Mouse (Mus musculus): Measurements from ENCODE around the gene Zfand2b.

Gene Zfand2b

GRCm38 (mm10) chr1:75168472-75169464, at the start of gene Zfand2b:
Gene Zfand2b (plus strand): TSS chr1:75168646.
- DNase-seq (ENCODE audit: low read depth, low spot score) = peak; percentile 97
- H3K27me3 ChIP-seq (ENCODE audit: control insufficient read depth, insufficient read depth, low read length, poor library complexity, severe bottlenecking) = no peaks in the 10 kb centered on the region
- peaks cover 8% of the 10 kb centered on the region for H3K36me3 ChIP-seq (ENCODE audit: control insufficient read depth, insufficient read depth, low read length, poor library complexity, severe bottlenecking)

- no peaks in the 10 kb centered on the region for H3K36me3 ChIP-seq (ENCODE audit: control insufficient read depth, insufficient read depth, low read length, poor library complexity, severe bottlenecking)
- no peaks in the 10 kb centered on the region for H3K27me3 ChIP-seq (ENCODE audit: control insufficient read depth, insufficient read depth, low read length, poor library complexity, severe bottlenecking)
- DNase-seq (ENCODE audit: low read depth, low spot score) = peak; percentile 70
These were observed 46.2 kb upstream of the Zfand2b start for GRCm38 (mm10) chr1:75122211-75122610.

- Histone ChIP-seq H3K27me3 (ENCODE audit: control insufficient read depth, insufficient read depth, low read length, poor library complexity, severe bottlenecking) (no peaks in the 10 kb centered on the region), H3K36me3 (ENCODE audit: control insufficient read depth, insufficient read depth, low read length, poor library complexity, severe bottlenecking) (no peaks in the 10 kb centered on the region)
- peak; percentile 98 for DNase-seq (ENCODE audit: low read depth, low spot score)
These were observed 43.8 kb upstream of the Zfand2b start, which contains the start of gene Nhej1 for GRCm38 (mm10) chr1:75124346-75125321. Gene Nhej1 (minus strand): TSS chr1:75125200.

GRCm38 (mm10) chr1:75125418-75125817, 43.0 kb upstream of the Zfand2b start:
- no peak for DNase-seq (ENCODE audit: low read depth, low spot score)
- no peaks in the 10 kb centered on the region for H3K36me3 ChIP-seq (ENCODE audit: control insufficient read depth, insufficient read depth, low read length, poor library complexity, severe bottlenecking)
- H3K27me3 ChIP-seq (ENCODE audit: control insufficient read depth, insufficient read depth, low read length, poor library complexity, severe bottlenecking) = no peaks in the 10 kb centered on the region

- no peak for DNase-seq (ENCODE audit: low read depth, low spot score)
- H3K36me3 ChIP-seq (ENCODE audit: control insufficient read depth, insufficient read depth, low read length, poor library complexity, severe bottlenecking) = no peaks in the 10 kb centered on the region
These were observed 39.8 kb upstream of the Zfand2b start for GRCm38 (mm10) chr1:75128641-75129040.

GRCm38 (mm10) chr1:75133421-75134207, 34.8 kb upstream of the Zfand2b start, which contains the start of gene Slc23a3:
Gene Slc23a3 (minus strand): TSS chr1:75133890.
- no peak for DNase-seq (ENCODE audit: low read depth, low spot score)
- Histone ChIP-seq H3K27me3 (ENCODE audit: control insufficient read depth, insufficient read depth, low read length, poor library complexity, severe bottlenecking) (no peaks in the 10 kb centered on the region), H3K36me3 (ENCODE audit: control insufficient read depth, insufficient read depth, low read length, poor library complexity, severe bottlenecking) (peaks cover 6% of the 10 kb centered on the region)

More at GRCm38 (mm10) chr1:75128641-75129040, 39.8 kb upstream of the Zfand2b start:
- no peaks in the 10 kb centered on the region for H3K27me3 ChIP-seq (ENCODE audit: control insufficient read depth, insufficient read depth, low read length, poor library complexity, severe bottlenecking)

GRCm38 (mm10) chr1:75136293-75136692, 32.2 kb upstream of the Zfand2b start:
- Histone ChIP-seq H3K27me3 (ENCODE audit: control insufficient read depth, insufficient read depth, low read length, poor library complexity, severe bottlenecking) (no peaks in the 10 kb centered on the region), H3K36me3 (ENCODE audit: control insufficient read depth, insufficient read depth, low read length, poor library complexity, severe bottlenecking) (peaks cover 11% of the 10 kb centered on the region)
- no peak for DNase-seq (ENCODE audit: low read depth, low spot score)

- Histone ChIP-seq H3K27me3 (ENCODE audit: control insufficient read depth, insufficient read depth, low read length, poor library complexity, severe bottlenecking) (no peaks in the 10 kb centered on the region), H3K36me3 (ENCODE audit: control insufficient read depth, insufficient read depth, low read length, poor library complexity, severe bottlenecking) (peaks cover 11% of the 10 kb centered on the region)
- DNase-seq (ENCODE audit: low read depth, low spot score) = no peak
These were observed 31.7 kb upstream of the Zfand2b start for GRCm38 (mm10) chr1:75136730-75137129.

- Histone ChIP-seq H3K36me3 (ENCODE audit: control insufficient read depth, insufficient read depth, low read length, poor library complexity, severe bottlenecking) (peaks cover 11% of the 10 kb centered on the region), H3K27me3 (ENCODE audit: control insufficient read depth, insufficient read depth, low read length, poor library complexity, severe bottlenecking) (no peaks in the 10 kb centered on the region)
- DNase-seq (ENCODE audit: low read depth, low spot score) = no peak
These were observed 30.0 kb upstream of the Zfand2b start for GRCm38 (mm10) chr1:75138448-75138847.

- Histone ChIP-seq H3K27me3 (ENCODE audit: control insufficient read depth, insufficient read depth, low read length, poor library complexity, severe bottlenecking) (no peaks in the 10 kb centered on the region), H3K36me3 (ENCODE audit: control insufficient read depth, insufficient read depth, low read length, poor library complexity, severe bottlenecking) (peaks cover 11% of the 10 kb centered on the region)
- DNase-seq (ENCODE audit: low read depth, low spot score) = no peak
These were observed 27.8 kb upstream of the Zfand2b start for GRCm38 (mm10) chr1:75140601-75141190.

GRCm38 (mm10) chr1:75141486-75142190, 26.8 kb upstream of the Zfand2b start:
- Histone ChIP-seq H3K27me3 (ENCODE audit: control insufficient read depth, insufficient read depth, low read length, poor library complexity, severe bottlenecking) (no peaks in the 10 kb centered on the region), H3K36me3 (ENCODE audit: control insufficient read depth, insufficient read depth, low read length, poor library complexity, severe bottlenecking) (peaks cover 14% of the 10 kb centered on the region)
- DNase-seq (ENCODE audit: low read depth, low spot score) = peak; percentile 79

GRCm38 (mm10) chr1:75142301-75143261, 25.9 kb upstream of the Zfand2b start, which contains the start of the genes Cnppd1 and Retreg2:
Gene Cnppd1 (minus strand): TSS chr1:75142711.
Gene Retreg2 (plus strand): TSS chr1:75142778.
- peak; percentile 98 for DNase-seq (ENCODE audit: low read depth, low spot score)
- Histone ChIP-seq H3K36me3 (ENCODE audit: control insufficient read depth, insufficient read depth, low read length, poor library complexity, severe bottlenecking) (peaks cover 14% of the 10 kb centered on the region), H3K27me3 (ENCODE audit: control insufficient read depth, insufficient read depth, low read length, poor library complexity, severe bottlenecking) (no peaks in the 10 kb centered on the region)

Measured in splenic B cell, adult 2 months (primary cell).